Mouse (Mus musculus): Measurements from ENCODE around the gene Samt3.

- TF ChIP-seq FLI1 (IDR thresholded peaks at IDR 0.05; ENCODE audit: low read length) (no peak), GATA1 (IDR thresholded peaks at IDR 0.05; ENCODE audit: borderline replicate concordance, low read length) (no peak)
Observed at GRCm38 (mm10) chrX:86088672-86089071, 44.7 kb downstream of the Samt3 start.

Data from megakaryocyte, embryonic 14.5 days (primary cell).